Mouse (Mus musculus) heart, embryonic 15.5 days (tissue): ENCODE results near the gene Jarid2. TPM values are rescaled to one million over a fixed set of nuclear protein-coding genes. Genes with fewer than 3 reads are reported as not detected.

Experiments
- ATAC-seq: fragments of 200-750 bp; cut with Nextera tagmentation; replicated peaks from 2 replicates; pipeline ENCODE4 v1.8.0; 2017; ENCODE audit warnings: low read depth, moderate TSS enrichment; ENCODE audit not compliant: insufficient number of reproducible peaks, insufficient read depth, low FRiP score
- H3K27ac ChIP-seq: fragments of 300-500 bp; sonication (generic); 2 replicates; pipeline ENCODE4 v1.5.1; 2015; ENCODE audit warnings: mild to moderate bottlenecking, inconsistent platforms
- H3K27me3 ChIP-seq: fragments of 300-500 bp; sonication (generic); 2 replicates; pipeline ENCODE4 v1.6.1; 2015; ENCODE audit warnings: inconsistent platforms
- H3K36me3 ChIP-seq: fragments of 300-500 bp; sonication (generic); 2 replicates; pipeline ENCODE4 v1.6.1; 2015; ENCODE audit warnings: mild to moderate bottlenecking, inconsistent platforms
- H3K4me1 ChIP-seq: fragments of 300-500 bp; sonication (generic); replicated peaks from 2 replicates; pipeline ENCODE4 v1.6.1; 2015; ENCODE audit warnings: inconsistent platforms
- H3K4me2 ChIP-seq: fragments of 300-500 bp; sonication (generic); 2 replicates; pipeline ENCODE4 v1.6.1; 2015; ENCODE audit warnings: inconsistent platforms, mild to moderate bottlenecking, moderate library complexity
- H3K4me3 ChIP-seq: fragments of 300-500 bp; sonication (generic); 2 replicates; pipeline ENCODE4 v1.5.1; 2015; ENCODE audit warnings: mild to moderate bottlenecking, inconsistent platforms
- H3K9ac ChIP-seq: fragments of 300-500 bp; sonication (generic); 2 replicates; pipeline ENCODE4 v1.6.1; 2015; ENCODE audit warnings: mild to moderate bottlenecking, inconsistent platforms
- H3K9me3 ChIP-seq: fragments of 300-500 bp; sonication (generic); replicated peaks from 2 replicates; pipeline ENCODE4 v1.6.1; 2016; ENCODE audit warnings: inconsistent platforms
- WGBS: fragments of 180-500 bp; shearing (Covaris S2); methylation state at CpG from one replicate; pipeline ENCODE4 v1.1.7; 2015; ENCODE audit warnings: mixed read lengths; 5-methylcytosine and 5-hydroxymethylcytosine counted together
- polyA plus RNA-seq: library from polyadenylated mRNA; unstranded; fragments of >200 nt; fragmentation: Nextera tagmentation; extraction: Ambion mirVana; gene quantifications from 2 replicates; pipeline ENCODE4 v1.2.1, GENCODE M21; 2015

The Jarid2 gene
- polyA plus RNA-seq, 1 experiment from 2014 or later = 19.0 TPM

- H3K27ac ChIP-seq = no peak overlapping the region
- 94% methylated on average over 5 of the region's 5 CpGs for WGBS
- H3K36me3 ChIP-seq = peaks cover 85% of the 10 kb centered on the region
Measured at GRCm38 (mm10) chr13:44921721-44922120, 192.4 kb downstream of the Jarid2 start.

GRCm38 (mm10) chr13:44924042-44924441 is 194.8 kb downstream of the Jarid2 start:
- Histone ChIP-seq H3K4me2 (no peak overlapping the region), H3K4me3 (no peak overlapping the region), H3K9me3 (no peaks in the 10 kb centered on the region), H3K9ac (no peak overlapping the region), H3K4me1 (0 out of 2 replicates have a peak, but pooled peaks cover 4% of the 10 kb centered on the region), H3K36me3 (peaks cover 62% of the 10 kb centered on the region), H3K27ac (no peak overlapping the region), H3K27me3 (no peaks in the 10 kb centered on the region)
- 79% methylated on average over 3 of the region's 3 CpGs for WGBS
- no peak for ATAC-seq

More at GRCm38 (mm10) chr13:44921721-44922120, 192.4 kb downstream of the Jarid2 start:
- H3K9me3 ChIP-seq = no peaks in the 10 kb centered on the region
- no peak overlapping the region for H3K9ac ChIP-seq
- H3K4me1 ChIP-seq = no peaks in the 10 kb centered on the region
- no peak overlapping the region for H3K4me3 ChIP-seq
- no peaks in the 10 kb centered on the region for H3K27me3 ChIP-seq
- no peak overlapping the region for H3K4me2 ChIP-seq
- ATAC-seq = no peak

GRCm38 (mm10) chr13:44925173-44925572 is 195.9 kb downstream of the Jarid2 start:
- no peaks in the 10 kb centered on the region for H3K9me3 ChIP-seq
- H3K4me2 ChIP-seq = no peak overlapping the region
- no peaks in the 10 kb centered on the region for H3K27me3 ChIP-seq
- no peak for ATAC-seq
- H3K9ac ChIP-seq = no peak overlapping the region
- H3K4me3 ChIP-seq = no peak overlapping the region
- H3K4me1 ChIP-seq = 0 out of 2 replicates have a peak, but pooled peaks cover 4% of the 10 kb centered on the region
- WGBS = 91% methylated on average over 2 of the region's 2 CpGs
- peaks cover 51% of the 10 kb centered on the region for H3K36me3 ChIP-seq
- H3K27ac ChIP-seq = no peak overlapping the region

GRCm38 (mm10) chr13:44926311-44926710 is 197.0 kb downstream of the Jarid2 start:
- no peak overlapping the region for H3K27ac ChIP-seq
- no peak for ATAC-seq
- 72% methylated on average over 2 of the region's 2 CpGs for WGBS
- H3K4me2 ChIP-seq = no peak overlapping the region
- no peak overlapping the region for H3K9ac ChIP-seq
- peaks cover 40% of the 10 kb centered on the region for H3K36me3 ChIP-seq
- no peak overlapping the region for H3K4me3 ChIP-seq
- no peaks in the 10 kb centered on the region for H3K27me3 ChIP-seq
- 0 out of 2 replicates have a peak, but pooled peaks cover 4% of the 10 kb centered on the region for H3K4me1 ChIP-seq
- no peaks in the 10 kb centered on the region for H3K9me3 ChIP-seq

GRCm38 (mm10) chr13:44932307-44933264 is 203.3 kb downstream of the Jarid2 start:
- Histone ChIP-seq H3K4me3 (no peak overlapping the region), H3K9me3 (no peaks in the 10 kb centered on the region), H3K27ac (no peak overlapping the region), H3K9ac (no peak overlapping the region), H3K36me3 (no peaks in the 10 kb centered on the region; the same call in 1 of the 2 replicates), H3K27me3 (no peaks in the 10 kb centered on the region), H3K4me2 (0 out of 2 replicates have a peak overlapping the region, but pooled peaks have one; percentile 1), H3K4me1 (peaks cover 26% of the 10 kb centered on the region)
- no peak for ATAC-seq
- WGBS = 60% methylated on average over 18 of the region's 18 CpGs

- H3K36me3 ChIP-seq = no peaks in the 10 kb centered on the region; the same call in 1 of the 2 replicates
- H3K27me3 ChIP-seq = no peaks in the 10 kb centered on the region
- no peaks in the 10 kb centered on the region for H3K9me3 ChIP-seq
- 44% methylated on average over 7 of the region's 7 CpGs for WGBS
- no peak overlapping the region for H3K4me3 ChIP-seq
- no peak overlapping the region for H3K4me2 ChIP-seq
- ATAC-seq = no peak
- 0 out of 2 replicates have a peak overlapping the region, but pooled peaks have one; percentile 16 for H3K27ac ChIP-seq
- no peak overlapping the region for H3K9ac ChIP-seq
- H3K4me1 ChIP-seq = peaks cover 26% of the 10 kb centered on the region
Measured at GRCm38 (mm10) chr13:44933575-44933974, 204.3 kb downstream of the Jarid2 start.

GRCm38 (mm10) chr13:44937681-44938080 is 208.4 kb downstream of the Jarid2 start:
- H3K27ac ChIP-seq = no peak overlapping the region
- no peak overlapping the region for H3K4me2 ChIP-seq
- ATAC-seq = no peak
- no peak overlapping the region for H3K4me3 ChIP-seq
- no peak overlapping the region for H3K9ac ChIP-seq
- WGBS = 87% methylated on average over 3 of the region's 3 CpGs
- H3K27me3 ChIP-seq = no peaks in the 10 kb centered on the region
- peaks cover 35% of the 10 kb centered on the region for H3K4me1 ChIP-seq
- H3K9me3 ChIP-seq = no peaks in the 10 kb centered on the region
- H3K36me3 ChIP-seq = no peaks in the 10 kb centered on the region

GRCm38 (mm10) chr13:44939326-44940035 is 210.2 kb downstream of the Jarid2 start:
- Histone ChIP-seq H3K27ac (no peak overlapping the region), H3K4me2 (no peak overlapping the region), H3K36me3 (no peaks in the 10 kb centered on the region), H3K4me1 (peaks cover 22% of the 10 kb centered on the region), H3K27me3 (no peaks in the 10 kb centered on the region), H3K9ac (no peak overlapping the region), H3K9me3 (no peaks in the 10 kb centered on the region), H3K4me3 (no peak overlapping the region)
- no peak for ATAC-seq
- 61% methylated on average over 8 of the region's 8 CpGs for WGBS

- peaks cover 37% of the 10 kb centered on the region for H3K4me1 ChIP-seq
- H3K9me3 ChIP-seq = no peaks in the 10 kb centered on the region
- no peaks in the 10 kb centered on the region for H3K36me3 ChIP-seq
- no peak overlapping the region for H3K9ac ChIP-seq
- 70% methylated on average over 2 of the region's 2 CpGs for WGBS
- H3K4me2 ChIP-seq = no peak overlapping the region
- no peak overlapping the region for H3K27ac ChIP-seq
- ATAC-seq = no peak
- no peak overlapping the region for H3K4me3 ChIP-seq
- H3K27me3 ChIP-seq = no peaks in the 10 kb centered on the region
Measured at GRCm38 (mm10) chr13:44943618-44944017, 214.3 kb downstream of the Jarid2 start.

- peak overlapping the region; percentile 32; the same call in 1 of the 2 replicates for H3K4me2 ChIP-seq
- H3K27ac ChIP-seq = peak overlapping the region; percentile 15; the same call in 1 of the 2 replicates
- no peaks in the 10 kb centered on the region for H3K36me3 ChIP-seq
- H3K4me1 ChIP-seq = peaks cover 30% of the 10 kb centered on the region
- no peaks in the 10 kb centered on the region for H3K9me3 ChIP-seq
- H3K27me3 ChIP-seq = no peaks in the 10 kb centered on the region
- 45% methylated on average over 8 of the region's 8 CpGs for WGBS
- no peak for ATAC-seq
- no peak overlapping the region for H3K9ac ChIP-seq
- peak overlapping the region; percentile 17; the same call in 1 of the 2 replicates for H3K4me3 ChIP-seq
Measured at GRCm38 (mm10) chr13:44946880-44947635, 217.8 kb downstream of the Jarid2 start.
